ENCODE assay signal across 23 mouse cellular contexts in the genomic region with DNA sequence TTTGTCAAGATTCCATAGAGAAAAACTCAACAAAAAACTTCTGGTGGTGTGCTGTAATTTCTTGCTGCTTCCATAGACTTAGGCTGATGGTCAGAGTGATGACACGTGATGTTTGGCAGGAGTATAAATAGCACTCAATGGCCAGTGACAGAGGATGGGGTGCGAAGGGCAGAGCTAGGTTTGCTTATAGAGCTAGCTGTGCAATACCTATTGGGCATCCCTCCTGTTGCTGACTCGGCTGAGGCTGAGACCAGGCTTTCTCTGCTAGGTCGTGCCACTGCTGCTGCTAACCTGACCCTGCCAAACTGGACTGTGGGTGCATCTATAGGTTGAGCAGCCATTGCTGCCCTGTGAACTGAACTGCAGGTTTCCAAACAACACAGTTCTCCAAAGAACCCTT. TPM values are rescaled to one million over a fixed set of nuclear protein-coding genes. Genes with fewer than 3 reads are reported as not detected.
DNase-seq lines count a peak whose midpoint lies in the region; ATAC-seq lines count a peak whose summit lies in the region.
"Had no signal": no experiment of that assay in that cellular context is flagged by ENCODE, and none has a peak within 500 bp of the region (broad histone marks: within the 10 kb centered on the region; RNA-seq: fewer than 3 reads in every experiment).

No protein-coding gene starts in this region.

- no peak for ATAC-seq in heart, embryonic 11.5 days (replicated peaks; ENCODE audit: insufficient number of reproducible peaks, low FRiP score, low TSS enrichment)
- ATAC-seq: activated CD4-positive, CD25-positive, alpha-beta regulatory T cell, adult 4 months; CD4-positive, CD25-positive, alpha-beta regulatory T cell, adult 4 months; Patski had no signal

- H3K27ac ChIP-seq in heart, embryonic 10.5 days = no peak overlapping the region
- H3K27ac ChIP-seq in heart, embryonic 11.5 days (ENCODE audit: low read depth, low read length) = no peak overlapping the region

- H3K27me3 ChIP-seq in heart, embryonic 10.5 days (ENCODE audit: insufficient read depth, poor library complexity, severe bottlenecking) = no peaks in the 10 kb centered on the region
- H3K27me3 ChIP-seq in heart, embryonic 11.5 days (ENCODE audit: control insufficient read depth, insufficient read depth, low read length) = no peaks in the 10 kb centered on the region
- H3K27me3 ChIP-seq: Patski had no signal

- no peaks in the 10 kb centered on the region for H3K36me3 ChIP-seq in heart, embryonic 10.5 days
- H3K36me3 ChIP-seq in heart, embryonic 11.5 days (ENCODE audit: control insufficient read depth, insufficient read depth, low read length) = no peaks in the 10 kb centered on the region
- H3K36me3 ChIP-seq: G1E had no signal

- H3K4me2 ChIP-seq in heart, embryonic 11.5 days = no peak overlapping the region

- no peaks in the 10 kb centered on the region for H3K4me1 ChIP-seq in heart, embryonic 10.5 days
- H3K4me1 ChIP-seq in heart, embryonic 11.5 days (ENCODE audit: control insufficient read depth, insufficient read depth, low read length) = no peaks in the 10 kb centered on the region

- H3K9ac ChIP-seq in heart, embryonic 11.5 days (ENCODE audit: low read depth, low read length) = no peak overlapping the region

- H3K9me3 ChIP-seq in heart, embryonic 10.5 days = no peaks in the 10 kb centered on the region
- H3K9me3 ChIP-seq in heart, embryonic 11.5 days (replicated peaks; ENCODE audit: control insufficient read depth, low read length) = no peaks in the 10 kb centered on the region; the same call in 1 of the 2 replicates
- H3K9me3 ChIP-seq: G1E had no signal

- DNase-seq in heart, adult 11 months = peak; percentile 72
- DNase-seq in heart, adult 8-10 months (ENCODE audit: low spot score) = no peak
- DNase-seq in heart, embryonic 10.5 days (ENCODE audit: low spot score) = peak; percentile 58
- DNase-seq: adrenal gland, adult 2 months; adrenal gland, adult 8-10 months; adrenal gland, postnatal 10 days; adrenal gland, postnatal 14 days; adrenal gland, postnatal 25 days; adrenal gland, postnatal 36 days; B cell, adult 2 months; cerebellum, adult 11 months; cerebellum, adult 11-12 months; cerebellum, adult 18-20 months had no signal

- no peak overlapping the region for H3K4me3 ChIP-seq in heart, embryonic 10.5 days
- no peak overlapping the region for H3K4me3 ChIP-seq in heart, embryonic 11.5 days (ENCODE audit: low read depth, low read length)

- WGBS in heart, embryonic 10.5 days = 63% methylated on average over 4 of the region's 4 CpGs
- 62% methylated on average over 4 of the region's 4 CpGs for WGBS in heart, embryonic 11.5 days (ENCODE audit: insufficient replicate concordance)

RNA-seq across cellular contexts. Expression of a gene that starts 13.0 kb away (rescaled TPM):
- total RNA-seq in heart, adult 8-10 months (2022) = not detected
- not detected in 2 replicates for polyA plus RNA-seq in heart, embryonic 10.5 days (2016; fragmentation: Nextera tagmentation; extraction: Ambion mirVana)
- polyA plus RNA-seq in heart, embryonic 11.5 days (2014; fragmentation: Nextera tagmentation; extraction: Ambion mirVana) = 0.11 TPM in 1 of 2 replicates, not detected in the other
- total RNA-seq: adrenal gland, adult 18-20 months; adrenal gland, adult 2 months; adrenal gland, adult 8-10 months; adrenal gland, postnatal 10 days; adrenal gland, postnatal 14 days; adrenal gland, postnatal 25 days; adrenal gland, postnatal 36 days; adrenal gland, postnatal 4 days; CH12.LX; G1E; MEL had no signal
- polyA plus RNA-seq: activated CD4-positive, CD25-positive, alpha-beta regulatory T cell, adult 4 months; C2C12; CD4-positive, CD25-positive, alpha-beta regulatory T cell, adult 4 months; G1E; Patski had no signal

RNA-seq across cellular contexts. Expression of a gene that starts 21.7 kb away (rescaled TPM):
- total RNA-seq in heart, adult 8-10 months (2022) = not detected
- polyA plus RNA-seq in heart, embryonic 10.5 days (2016; fragmentation: Nextera tagmentation; extraction: Ambion mirVana) = not detected in 2 replicates
- not detected in 2 replicates for polyA plus RNA-seq in heart, embryonic 11.5 days (2014; fragmentation: Nextera tagmentation; extraction: Ambion mirVana)
- total RNA-seq: adrenal gland, adult 18-20 months; adrenal gland, adult 2 months; adrenal gland, adult 8-10 months; adrenal gland, postnatal 10 days; adrenal gland, postnatal 14 days; adrenal gland, postnatal 25 days; adrenal gland, postnatal 36 days; adrenal gland, postnatal 4 days; CH12.LX; G1E; MEL had no signal
- polyA plus RNA-seq: activated CD4-positive, CD25-positive, alpha-beta regulatory T cell, adult 4 months; adrenal gland, adult 2 months; C2C12; CD4-positive, CD25-positive, alpha-beta regulatory T cell, adult 4 months; G1E had no signal

RNA-seq across cellular contexts. Expression of a gene that starts 40.5 kb away (rescaled TPM):
- total RNA-seq in heart, adult 8-10 months (2022) = not detected
- polyA plus RNA-seq in heart, embryonic 10.5 days (2016; fragmentation: Nextera tagmentation; extraction: Ambion mirVana) = 0.68 and 0.76 TPM in 2 replicates
- 0.35 and 0.43 TPM in 2 replicates for polyA plus RNA-seq in heart, embryonic 11.5 days (2014; fragmentation: Nextera tagmentation; extraction: Ambion mirVana)
- total RNA-seq: adrenal gland, adult 18-20 months; adrenal gland, postnatal 36 days; MEL had no signal
- polyA plus RNA-seq: activated CD4-positive, CD25-positive, alpha-beta regulatory T cell, adult 4 months; C2C12; CD4-positive, CD25-positive, alpha-beta regulatory T cell, adult 4 months; G1E had no signal
